Mouse (Mus musculus): ENCODE measurements around the gene Slc41a2.

- TF ChIP-seq CTCF (conservative IDR thresholded peaks at IDR 0.05 in 1 of 2, IDR thresholded peaks at IDR 0.05 in 1 of 2; ENCODE audit: low read depth in 2 of 2, low read length in 2 of 2) (no peak), EP300 (IDR thresholded peaks at IDR 0.05; ENCODE audit: low read length) (no peak), POLR2A (IDR thresholded peaks at IDR 0.05; ENCODE audit: low read depth, low read length) (no peak), POLR2AphosphoS2 (IDR thresholded peaks at IDR 0.05; ENCODE audit: low read depth, low read length) (no peak), CHD1 (IDR thresholded peaks at IDR 0.05; ENCODE audit: low read depth, low read length) (no peak), SIN3A (IDR thresholded peaks at IDR 0.05; ENCODE audit: low read length) (no peak), BHLHE40 (IDR thresholded peaks at IDR 0.05; ENCODE audit: low read depth, low read length) (no peak), ZNF384 (IDR thresholded peaks at IDR 0.05; ENCODE audit: low read depth, low read length) (no peak; the same call in 1 of the 2 replicates), NELFE (IDR thresholded peaks at IDR 0.05; ENCODE audit: low read depth, low read length) (0 out of 2 replicates have a peak, but pooled peaks have one; percentile 2), E2F4 (IDR thresholded peaks at IDR 0.05; ENCODE audit: insufficient replicate concordance, low read depth, low read length) (no peak), JUND (conservative IDR thresholded peaks at IDR 0.05; ENCODE audit: low read depth, low read length) (no peak)
These were observed 47.0 kb upstream of the Slc41a2 start for GRCm38 (mm10) chr10:83384456-83385215.

Data from CH12.LX (cell line).